Mouse (Mus musculus) gastrocnemius, postnatal 36 days (tissue): ENCODE results near the gene Chrdl2. TPM values are rescaled to one million over a fixed set of nuclear protein-coding genes. Genes with fewer than 3 reads are reported as not detected.

Experiments used
- DNase-seq, 2 experiments: peaks; one replicate each; pipeline ENCODE4 v3.0.0; 2022
- intact Hi-C: fragments of 180-260 bp; cut with DNase I; formaldehyde crosslinking; loops from one replicate; pipeline ENCODE4 v1.15.1; 2025
- total RNA-seq, 2 experiments: library from RNA; stranded (reverse); gene quantifications; 2 replicates each; pipeline ENCODE4 v1.2.3; 2021

The Chrdl2 gene
- total RNA-seq, 2 experiments from 2014 or later, result 2.3 to 2.4 TPM

- no peak for DNase-seq
- intact Hi-C loops, result loop anchor here (2.0 kb wide), 1 partner anchor 55 kb away; no protein-coding TSS in a partner anchor
Measured at GRCm38 (mm10) chr7:99981311-99981710, 24.7 kb upstream of the Chrdl2 start.

GRCm38 (mm10) chr7:99982256-99983242, 23.4 kb upstream of the Chrdl2 start:
- intact Hi-C loops, result no loop called here

GRCm38 (mm10) chr7:99988725-99989124, 17.2 kb upstream of the Chrdl2 start:
- intact Hi-C loops, result loop anchor here (1.0 to 5.0 kb wide), 3 partner anchors 15 to 198 kb away; no protein-coding TSS in a partner anchor
- DNase-seq, result peak; percentile 59 to 68

More at GRCm38 (mm10) chr7:99982256-99983242, 23.4 kb upstream of the Chrdl2 start:
- no peak for DNase-seq

GRCm38 (mm10) chr7:99989844-99990760, 15.9 kb upstream of the Chrdl2 start:
- DNase-seq, result no peak
- intact Hi-C loops, result loop anchor here (2.0 to 5.0 kb wide), 2 partner anchors 127 to 197 kb away; no protein-coding TSS in a partner anchor

- no peak for DNase-seq
- intact Hi-C loops, result no loop called here
Measured at GRCm38 (mm10) chr7:99990990-99991707, 14.8 kb upstream of the Chrdl2 start.

GRCm38 (mm10) chr7:99993159-99993558, 12.8 kb upstream of the Chrdl2 start:
- DNase-seq, result no peak
- intact Hi-C loops, result no loop called here

GRCm38 (mm10) chr7:99995186-99995585, 10.8 kb upstream of the Chrdl2 start:
- intact Hi-C loops, result no loop called here
- DNase-seq, result no peak

- intact Hi-C loops, result no loop called here
Measured at GRCm38 (mm10) chr7:99998668-99999067, 7.3 kb upstream of the Chrdl2 start.

GRCm38 (mm10) chr7:100003781-100004180, 2.2 kb upstream of the Chrdl2 start:
- intact Hi-C loops, result loop anchor here (1.0 kb wide), 1 partner anchor 15 kb away; no protein-coding TSS in a partner anchor

More at GRCm38 (mm10) chr7:99998668-99999067, 7.3 kb upstream of the Chrdl2 start:
- no peak for DNase-seq

GRCm38 (mm10) chr7:100006411-100006810, 439 bp downstream of the Chrdl2 start:
- intact Hi-C loops, result no loop called here
- no peak for DNase-seq

More at GRCm38 (mm10) chr7:100003781-100004180, 2.2 kb upstream of the Chrdl2 start:
- no peak for DNase-seq

- intact Hi-C loops, result loop anchor here (2.0 kb wide), 1 partner anchor 104 kb away; no protein-coding TSS in a partner anchor
- no peak for DNase-seq
Measured at GRCm38 (mm10) chr7:100008765-100009164, 2.8 kb downstream of the Chrdl2 start.

- intact Hi-C loops, result loop anchor here (2.0 kb wide), 1 partner anchor 103 kb away; no protein-coding TSS in a partner anchor
- DNase-seq, result peak; percentile 62 to 64
Measured at GRCm38 (mm10) chr7:100009640-100010039, 3.7 kb downstream of the Chrdl2 start.

GRCm38 (mm10) chr7:100010711-100011110, 4.7 kb downstream of the Chrdl2 start:
- intact Hi-C loops, result no loop called here
- DNase-seq, result no peak

- intact Hi-C loops, result no loop called here
- DNase-seq, result no peak
Measured at GRCm38 (mm10) chr7:100012085-100012484, 6.1 kb downstream of the Chrdl2 start.

- intact Hi-C loops, result no loop called here
- DNase-seq, result no peak
Measured at GRCm38 (mm10) chr7:100012515-100012914, 6.5 kb downstream of the Chrdl2 start.

- peak; percentile 22 to 39 for DNase-seq
- intact Hi-C loops, result no loop called here
Measured at GRCm38 (mm10) chr7:100014123-100014600, 8.2 kb downstream of the Chrdl2 start.

- intact Hi-C loops, result no loop called here
- no peak for DNase-seq
Measured at GRCm38 (mm10) chr7:100017056-100017455, 11.1 kb downstream of the Chrdl2 start.

- no peak for DNase-seq
- intact Hi-C loops, result no loop called here
Measured at GRCm38 (mm10) chr7:100027353-100027752, 21.4 kb downstream of the Chrdl2 start.

- intact Hi-C loops, result no loop called here
- no peak for DNase-seq
Measured at GRCm38 (mm10) chr7:100029307-100029706, 23.3 kb downstream of the Chrdl2 start.
